Mouse (Mus musculus) erythroid progenitor cell, adult 5-6 weeks (primary cell): ENCODE measurements around the gene Lig3. TPM values are rescaled to one million over a fixed set of nuclear protein-coding genes. Genes with fewer than 3 reads are reported as not detected.
"Not testable (repeated sequence)": the region's sequence is repeated elsewhere in the genome, so short reads cannot be mapped to it uniquely, and the experiment has no call there.

Experiments used
- ATAC-seq: replicated peaks from 2 replicates; pipeline ENCODE4 v1.8.0; 2016; ENCODE audit warnings: moderate number of reproducible peaks, mild to moderate bottlenecking, moderate TSS enrichment, inconsistent platforms; ENCODE audit not compliant: poor library complexity, low FRiP score, severe bottlenecking
- total RNA-seq, 2 experiments: library from RNA; stranded (forward) in 1 of 2; stranded (reverse) in 1 of 2; fragments of 150-400 nt in 1 of 2; fragments of 186-747, 209-891 nt in 1 of 2; gene quantifications; 2 replicates each; pipeline versions ENCODE4 v1.2.3 to v1.2.4; 2015 to 2017; ENCODE audit warnings: low replicate concordance in 2 of 2

Gene Lig3
- total RNA-seq, 2 experiments from 2014 or later: 1.4 to 2.1 TPM

GRCm38 (mm10) chr11:82826818-82827217, 45.9 kb downstream of the Lig3 start:
- no peak for ATAC-seq

- no peak for ATAC-seq
Measured at GRCm38 (mm10) chr11:82831008-82831893, 50.3 kb downstream of the Lig3 start.

GRCm38 (mm10) chr11:82832402-82832801, 51.5 kb downstream of the Lig3 start:
- not testable (repeated sequence) for ATAC-seq

GRCm38 (mm10) chr11:82833929-82834328, 53.0 kb downstream of the Lig3 start:
- ATAC-seq: no peak

GRCm38 (mm10) chr11:82834359-82834758, 53.5 kb downstream of the Lig3 start:
- ATAC-seq: not testable (repeated sequence)

GRCm38 (mm10) chr11:82835616-82836432, 54.9 kb downstream of the Lig3 start:
- no peak for ATAC-seq

- ATAC-seq: no peak
Measured at GRCm38 (mm10) chr11:82837192-82837591, 56.3 kb downstream of the Lig3 start.

- ATAC-seq: no peak
Measured at GRCm38 (mm10) chr11:82837848-82838247, 56.9 kb downstream of the Lig3 start.

GRCm38 (mm10) chr11:82838511-82838910, 57.6 kb downstream of the Lig3 start:
- no peak for ATAC-seq

GRCm38 (mm10) chr11:82844771-82845414, 64.0 kb downstream of the Lig3 start:
- ATAC-seq: 0 out of 2 replicates have a peak, but pooled peaks have one; percentile 32

GRCm38 (mm10) chr11:82845415-82846078, 64.6 kb downstream of the Lig3 start:
- peak; percentile 77 for ATAC-seq

GRCm38 (mm10) chr11:82846079-82846436, 65.2 kb downstream of the Lig3 start:
- ATAC-seq: peak; percentile 74

GRCm38 (mm10) chr11:82846938-82847337, 66.0 kb downstream of the Lig3 start:
- ATAC-seq: 0 out of 2 replicates have a peak, but pooled peaks have one; percentile 1

GRCm38 (mm10) chr11:82847571-82848000, 66.7 kb downstream of the Lig3 start:
- peak; percentile 77 for ATAC-seq

- ATAC-seq: no peak
Measured at GRCm38 (mm10) chr11:82850259-82850658, 69.4 kb downstream of the Lig3 start.

GRCm38 (mm10) chr11:82852115-82852514, 71.2 kb downstream of the Lig3 start:
- ATAC-seq: no peak

- no peak for ATAC-seq
Measured at GRCm38 (mm10) chr11:82852540-82852939, 71.6 kb downstream of the Lig3 start.

GRCm38 (mm10) chr11:82852958-82853357, 72.0 kb downstream of the Lig3 start:
- no peak for ATAC-seq
